Comparison of ENCODE assay signal across 31 mouse cellular contexts in the genomic region with DNA sequence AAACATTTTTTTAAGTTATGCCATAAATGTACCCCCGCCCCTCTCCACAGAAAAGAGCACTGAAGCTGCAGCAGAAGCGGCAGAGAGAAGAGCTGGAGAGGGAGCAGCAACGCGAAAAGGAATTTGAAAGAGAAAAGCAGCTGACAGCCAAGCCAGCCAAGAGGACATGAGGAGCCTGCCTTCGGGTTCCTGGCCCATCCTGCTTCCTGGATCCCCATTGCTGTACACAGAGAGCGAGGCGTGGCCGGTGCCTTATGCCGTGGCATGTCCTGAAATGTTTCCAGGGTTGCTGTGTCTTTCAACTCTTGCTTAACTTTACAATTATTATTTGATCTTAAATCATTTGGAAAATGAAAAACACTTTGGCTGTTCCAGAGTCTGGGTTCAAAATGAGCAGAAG. TPM values are rescaled to one million over a fixed set of nuclear protein-coding genes. Genes with fewer than 3 reads are reported as not detected.
DNase-seq lines count a peak whose midpoint lies in the region; ATAC-seq lines count a peak whose summit lies in the region.
"Had no signal": no experiment of that assay in that cellular context is flagged by ENCODE, and none has a peak within 500 bp of the region (broad histone marks: within the 10 kb centered on the region; RNA-seq: fewer than 3 reads in every experiment).

No protein-coding gene starts in this region.

- no peak for ATAC-seq in intestine, embryonic 14.5 days (replicated peaks; ENCODE audit: low FRiP score, low TSS enrichment, low read depth)
- ATAC-seq in intestine, embryonic 15.5 days = no peak
- ATAC-seq in hindbrain, embryonic 11.5 days (ENCODE audit: low FRiP score) = no peak
- ATAC-seq: forebrain, embryonic 16.5 days; hindbrain, postnatal 0 days; intestine, postnatal 0 days; liver, embryonic 12.5 days; liver, postnatal 0 days; midbrain, embryonic 15.5 days; Patski had no signal

- no peak overlapping the region for H3K27ac ChIP-seq in intestine, embryonic 14.5 days (ENCODE audit: low read depth)
- H3K27ac ChIP-seq in intestine, embryonic 15.5 days = no peak overlapping the region
- no peak overlapping the region for H3K27ac ChIP-seq in hindbrain, embryonic 11.5 days (ENCODE audit: low read depth, low read length)
- H3K27ac ChIP-seq: hindbrain, embryonic 12.5 days; hindbrain, postnatal 0 days; liver, embryonic 12.5 days; midbrain, embryonic 10.5 days; midbrain, embryonic 15.5 days; neural tube, embryonic 15.5 days; stomach, embryonic 15.5 days had no signal

- WGBS in intestine, embryonic 14.5 days = 89% methylated on average over 9 of the region's 9 CpGs
- 88% methylated on average over 9 of the region's 9 CpGs for WGBS in intestine, embryonic 15.5 days
- 91% methylated on average over 9 of the region's 9 CpGs for WGBS in hindbrain, embryonic 11.5 days

- intact Hi-C loops in heart, postnatal 25 days (cut with DNase I) = no loop called here

- DNase-seq in heart, adult 18-20 months = peak; percentile 25 to 51
- no peak for DNase-seq in heart, postnatal 25 days (ENCODE audit: low spot score)
- DNase-seq in intestine, embryonic 14.5 days (ENCODE audit: low spot score) = peak; percentile 39
- DNase-seq in kidney, postnatal 36 days = peak; percentile 17 to 43
- no peak for DNase-seq in kidney, adult 11 months
- DNase-seq in ZHBTc4 (ENCODE audit: low read depth, low spot score) = peak; percentile 16
- DNase-seq in hindbrain, embryonic 11.5 days (ENCODE audit: low spot score) = no peak
- DNase-seq: adrenal gland, postnatal 14 days; cerebellum, adult 18-20 months; cerebellum, postnatal 10 days; layer of hippocampus, postnatal 36 days; left cerebral cortex, postnatal 4 days; liver, postnatal 0 days; lung, postnatal 14 days; retina, postnatal 1 day; right cerebral cortex, postnatal 14 days; thymus, adult 18-20 months; thymus, postnatal 25 days had no signal

- H3K27me3 ChIP-seq in intestine, embryonic 14.5 days (replicated peaks; ENCODE audit: control insufficient read depth, insufficient read depth, low read length) = no peaks in the 10 kb centered on the region
- H3K27me3 ChIP-seq in intestine, embryonic 15.5 days (replicated peaks) = no peaks in the 10 kb centered on the region
- no peaks in the 10 kb centered on the region for H3K27me3 ChIP-seq in hindbrain, embryonic 11.5 days (ENCODE audit: control insufficient read depth, insufficient read depth, low read length)
- H3K27me3 ChIP-seq: hindbrain, embryonic 12.5 days; liver, embryonic 12.5 days; midbrain, embryonic 15.5 days; neural tube, embryonic 15.5 days; Patski; stomach, embryonic 15.5 days had no signal

- no peaks in the 10 kb centered on the region for H3K9me3 ChIP-seq in intestine, embryonic 14.5 days (ENCODE audit: control insufficient read depth, low read length)
- H3K9me3 ChIP-seq in intestine, embryonic 15.5 days = no peaks in the 10 kb centered on the region
- no peaks in the 10 kb centered on the region for H3K9me3 ChIP-seq in hindbrain, embryonic 11.5 days (ENCODE audit: control insufficient read depth, low read length)
- H3K9me3 ChIP-seq: hindbrain, embryonic 12.5 days; liver, embryonic 12.5 days; midbrain, embryonic 10.5 days; midbrain, embryonic 15.5 days; neural tube, embryonic 15.5 days; stomach, embryonic 15.5 days had no signal

- no peaks in the 10 kb centered on the region for H3K4me1 ChIP-seq in intestine, embryonic 14.5 days (replicated peaks; ENCODE audit: control insufficient read depth, insufficient read depth, low read length)
- H3K4me1 ChIP-seq in intestine, embryonic 15.5 days (replicated peaks) = no peaks in the 10 kb centered on the region
- H3K4me1 ChIP-seq in hindbrain, embryonic 11.5 days (replicated peaks; ENCODE audit: control insufficient read depth, insufficient read depth, low read length) = no peaks in the 10 kb centered on the region
- H3K4me1 ChIP-seq: hindbrain, embryonic 12.5 days; liver, embryonic 12.5 days; midbrain, embryonic 10.5 days; midbrain, embryonic 15.5 days; neural tube, embryonic 15.5 days; stomach, embryonic 15.5 days had no signal

- H3K4me3 ChIP-seq in intestine, embryonic 14.5 days (ENCODE audit: low read depth, low read length) = no peak overlapping the region
- no peak overlapping the region for H3K4me3 ChIP-seq in intestine, embryonic 15.5 days (replicated peaks)
- H3K4me3 ChIP-seq in hindbrain, embryonic 11.5 days (ENCODE audit: low read depth, low read length) = no peak overlapping the region
- H3K4me3 ChIP-seq: erythroblast, embryonic 14.5 days; hindbrain, embryonic 12.5 days; liver, embryonic 12.5 days; midbrain, embryonic 10.5 days; midbrain, embryonic 15.5 days; neural tube, embryonic 15.5 days; stomach, embryonic 15.5 days had no signal

- no peak overlapping the region for H3K9ac ChIP-seq in intestine, embryonic 14.5 days (ENCODE audit: low read length)
- no peak overlapping the region for H3K9ac ChIP-seq in intestine, embryonic 15.5 days
- no peak overlapping the region for H3K9ac ChIP-seq in hindbrain, embryonic 11.5 days (ENCODE audit: low read depth, low read length)
- H3K9ac ChIP-seq: hindbrain, embryonic 12.5 days; liver, embryonic 12.5 days; liver, postnatal 0 days; midbrain, embryonic 15.5 days; neural tube, embryonic 15.5 days; stomach, embryonic 15.5 days had no signal

- peaks cover 44% of the 10 kb centered on the region for H3K36me3 ChIP-seq in intestine, embryonic 14.5 days (ENCODE audit: control insufficient read depth, insufficient read depth, low read length)
- H3K36me3 ChIP-seq in intestine, embryonic 15.5 days = peaks cover 17% of the 10 kb centered on the region; the same call in 1 of the 2 replicates
- H3K36me3 ChIP-seq in hindbrain, embryonic 11.5 days (ENCODE audit: control insufficient read depth, insufficient read depth, low read length) = no peaks in the 10 kb centered on the region

- no peak overlapping the region for H3K4me2 ChIP-seq in intestine, embryonic 14.5 days (ENCODE audit: low read length)
- H3K4me2 ChIP-seq in intestine, embryonic 15.5 days (replicated peaks) = no peak overlapping the region
- no peak overlapping the region for H3K4me2 ChIP-seq in hindbrain, embryonic 11.5 days (replicated peaks; ENCODE audit: low read depth, low read length)
- H3K4me2 ChIP-seq: hindbrain, embryonic 12.5 days; liver, embryonic 12.5 days; midbrain, embryonic 15.5 days; neural tube, embryonic 15.5 days; stomach, embryonic 15.5 days had no signal

RNA-seq across cellular contexts. Expression of gene Bloc1s6, which starts 8.2 kb away (rescaled TPM):
- 10 to 100 TPM; 28.8 to 32.3 TPM for total RNA-seq in heart, adult 18-20 months (2021)
- total RNA-seq in heart, postnatal 25 days (2021) = 10 to 100 TPM; 20.6 to 23.0 TPM
- polyA plus RNA-seq in intestine, embryonic 14.5 days (2014; fragmentation: Nextera tagmentation; extraction: Ambion mirVana) = 49.6 and 53.9 TPM in 2 replicates
- polyA plus RNA-seq in intestine, embryonic 15.5 days (2015; fragmentation: Nextera tagmentation; extraction: Ambion mirVana) = 46.8 and 46.9 TPM in 2 replicates
- 66.6 and 69.0 TPM in 2 replicates for polyA plus RNA-seq in hindbrain, embryonic 11.5 days (2014; fragmentation: Nextera tagmentation; extraction: Ambion mirVana)

RNA-seq across cellular contexts. Expression of gene Sqor, which starts 18.6 kb away (rescaled TPM):
- total RNA-seq in heart, adult 18-20 months (2021) = 10 to 100 TPM; 50.1 to 58.4 TPM
- 10 to 100 TPM; 24.9 to 25.6 TPM for total RNA-seq in heart, postnatal 25 days (2021)
- polyA plus RNA-seq in intestine, embryonic 14.5 days (2014; fragmentation: Nextera tagmentation; extraction: Ambion mirVana) = 13.9 and 17.7 TPM in 2 replicates
- polyA plus RNA-seq in intestine, embryonic 15.5 days (2015; fragmentation: Nextera tagmentation; extraction: Ambion mirVana) = 25.7 and 27.3 TPM in 2 replicates
- polyA plus RNA-seq in hindbrain, embryonic 11.5 days (2014; fragmentation: Nextera tagmentation; extraction: Ambion mirVana) = 2.9 and 3.7 TPM in 2 replicates

RNA-seq across cellular contexts. Expression of gene Slc30a4, which starts 44.0 kb away (rescaled TPM):
- 1 to 10 TPM; 7.4 to 7.7 TPM for total RNA-seq in heart, adult 18-20 months (2021)
- total RNA-seq in heart, postnatal 25 days (2021) = 1 to 10 TPM; 8.2 to 8.9 TPM
- 13.7 and 14.6 TPM in 2 replicates for polyA plus RNA-seq in intestine, embryonic 14.5 days (2014; fragmentation: Nextera tagmentation; extraction: Ambion mirVana)
- 10.2 and 10.8 TPM in 2 replicates for polyA plus RNA-seq in intestine, embryonic 15.5 days (2015; fragmentation: Nextera tagmentation; extraction: Ambion mirVana)
- 7.9 and 12.3 TPM in 2 replicates for polyA plus RNA-seq in hindbrain, embryonic 11.5 days (2014; fragmentation: Nextera tagmentation; extraction: Ambion mirVana)
- total RNA-seq: MEL had no signal
- polyA plus RNA-seq: erythroblast, embryonic 14.5 days had no signal

Comparison
In these comparisons a context has a peak if more than half of its experiments do, and no peak if none do; other contexts are left out.
1. DNase-seq: peak in heart, adult 18-20 months (2 of 2), intestine, embryonic 14.5 days (single experiment), kidney, postnatal 36 days (2 of 2) and ZHBTc4 (single experiment); none in heart, postnatal 25 days (single experiment), kidney, adult 11 months (single experiment) and hindbrain, embryonic 11.5 days (single experiment).